Mouse (Mus musculus) liver, embryonic 14.5 days (tissue): ENCODE data around the gene Dennd1a.

Experiments used
- CTCF ChIP-seq: IDR thresholded peaks from 2 replicates; pipeline ENCODE4 v1.5.1; 2016; ENCODE audit warnings: antibody characterized with exemption, low read depth, control low read depth
- EP300 ChIP-seq: IDR thresholded peaks from 2 replicates; pipeline ENCODE4 v1.6.1; 2016; ENCODE audit warnings: antibody characterized with exemption, low read depth

- no peak for TF ChIP-seq CTCF
- TF ChIP-seq EP300: no peak
These were observed 378.3 kb downstream of the Dennd1a start for GRCm38 (mm10) chr2:37908721-37909506.
